Mouse (Mus musculus) MEL (cell line): ENCODE results near the gene Zfand2b. TPM values are rescaled to one million over a fixed set of nuclear protein-coding genes. Genes with fewer than 3 reads are reported as not detected.
A peak's percentile ranks its signal among the peaks of the same experiment; 100 is the strongest.

Source experiments
- DNase-seq: peaks from one replicate; pipeline ENCODE4 v3.0.0; 2011; ENCODE audit warnings: low read depth, low spot score
- H3K27ac ChIP-seq: 2 replicates; pipeline ENCODE4 v1.5.1; 2012; ENCODE audit warnings: low read depth, mild to moderate bottlenecking, control low read depth, low read length, moderate library complexity; ENCODE audit not compliant: control insufficient read depth
- H3K27me3 ChIP-seq, 2 experiments: fragments of 150-350 bp in 1 of 2; sonication (generic) in 1 of 2; 2 replicates each; pipeline ENCODE4 v1.6.1; 2012; ENCODE audit warnings: low read length in 2 of 2, mild to moderate bottlenecking in 2 of 2, improper control_type of control experiment in 1 of 2, moderate library complexity in 1 of 2; ENCODE audit not compliant: insufficient read depth in 2 of 2, control insufficient read depth in 1 of 2
- H3K36me3 ChIP-seq, 2 experiments: 2 replicates each; pipeline ENCODE4 v1.6.1; 2012 to 2014; ENCODE audit warnings: low read length in 2 of 2, improper control_type of control experiment in 1 of 2, inconsistent platforms in 1 of 2, mild to moderate bottlenecking in 1 of 2; ENCODE audit not compliant: insufficient read depth in 2 of 2, control insufficient read depth in 1 of 2
- H3K4me1 ChIP-seq, 2 experiments: fragments of 150-350 bp in 1 of 2; sonication (generic) in 1 of 2; 2 replicates each; pipeline ENCODE4 v1.6.1; 2012; ENCODE audit warnings: low read length in 2 of 2, improper control_type of control experiment in 1 of 2, mild to moderate bottlenecking in 1 of 2; ENCODE audit not compliant: insufficient read depth in 2 of 2, control insufficient read depth in 1 of 2
- H3K4me3 ChIP-seq, 2 experiments: fragments of 150-350 bp in 1 of 2; sonication (generic) in 1 of 2; 2 replicates each; pipeline ENCODE4 v1.5.1; 2012; ENCODE audit warnings: low read depth in 2 of 2, low read length in 2 of 2, mild to moderate bottlenecking in 2 of 2, moderate library complexity in 2 of 2, control low read depth in 1 of 2, improper control_type of control experiment in 1 of 2; ENCODE audit not compliant: control insufficient read depth in 1 of 2, insufficient read depth in 1 of 2
- H3K79me2 ChIP-seq: 2 replicates; pipeline ENCODE4 v1.6.1; 2012; ENCODE audit warnings: mild to moderate bottlenecking, low read length, moderate library complexity; ENCODE audit not compliant: control insufficient read depth, poor library complexity, insufficient read depth
- H3K9ac ChIP-seq: 2 replicates; pipeline ENCODE4 v1.6.1; 2012; ENCODE audit warnings: low read depth, mild to moderate bottlenecking, control low read depth, low read length, moderate library complexity; ENCODE audit not compliant: control insufficient read depth, poor library complexity, severe bottlenecking
- H3K9me3 ChIP-seq: fragments of 150-350 bp; sonication (generic); replicated peaks from 2 replicates; pipeline ENCODE4 v1.6.1; 2012; ENCODE audit warnings: mild to moderate bottlenecking, low read length, improper control_type of control experiment, moderate library complexity; ENCODE audit not compliant: insufficient read depth
- BHLHE40 ChIP-seq: IDR thresholded peaks from 2 replicates; pipeline ENCODE4 v1.6.1; 2012; ENCODE audit warnings: low read depth, mild to moderate bottlenecking, inconsistent platforms, low read length, improper control_type of control experiment, borderline replicate concordance
- CHD1 ChIP-seq: IDR thresholded peaks from 2 replicates; pipeline ENCODE4 v1.6.1; 2012; ENCODE audit warnings: low read depth, mild to moderate bottlenecking, inconsistent platforms, low read length, improper control_type of control experiment
- CHD2 ChIP-seq: IDR thresholded peaks from 2 replicates; pipeline ENCODE4 v1.6.1; 2011; ENCODE audit warnings: low read length, improper control_type of control experiment
- CTCF ChIP-seq, 3 experiments: IDR thresholded peaks in 2 of 3; conservative IDR thresholded peaks in 1 of 3; 2 replicates each; pipeline ENCODE4 v1.5.1; 2011 to 2012; ENCODE audit warnings: low read length in 3 of 3, low read depth in 2 of 3, mild to moderate bottlenecking in 2 of 3, improper control_type of control experiment in 1 of 3, inconsistent platforms in 1 of 3, mixed read lengths in 1 of 3, moderate library complexity in 1 of 3; ENCODE audit not compliant: control insufficient read depth in 1 of 3, insufficient read depth in 1 of 3, poor library complexity in 1 of 3, severe bottlenecking in 1 of 3
- ELF1 ChIP-seq: IDR thresholded peaks from 2 replicates; pipeline ENCODE4 v1.6.1; 2014; ENCODE audit warnings: low read depth, mild to moderate bottlenecking, inconsistent platforms, low read length, improper control_type of control experiment, moderate library complexity
- EP300 ChIP-seq, 2 experiments: IDR thresholded peaks; 2 replicates each; pipeline ENCODE4 v1.6.1; 2011; ENCODE audit warnings: improper control_type of control experiment in 2 of 2, low read length in 2 of 2, low read depth in 1 of 2, mild to moderate bottlenecking in 1 of 2
- ETS1 ChIP-seq: IDR thresholded peaks from 2 replicates; pipeline ENCODE4 v1.6.1; 2012; ENCODE audit warnings: low read depth, mild to moderate bottlenecking, inconsistent platforms, low read length, improper control_type of control experiment, moderate library complexity
- GATA1 ChIP-seq: IDR thresholded peaks from 2 replicates; pipeline ENCODE4 v1.6.1; 2011; ENCODE audit warnings: low read depth, low read length, improper control_type of control experiment
- HCFC1 ChIP-seq: IDR thresholded peaks from 2 replicates; pipeline ENCODE4 v1.6.1; 2012; ENCODE audit warnings: low read depth, mild to moderate bottlenecking, inconsistent platforms, low read length, improper control_type of control experiment, moderate library complexity
- JUND ChIP-seq: IDR thresholded peaks from 2 replicates; pipeline ENCODE4 v1.6.1; 2011; ENCODE audit warnings: low read depth, mild to moderate bottlenecking, improper control_type of control experiment, low read length
- MAFK ChIP-seq: IDR thresholded peaks from 2 replicates; pipeline ENCODE4 v1.6.1; 2011; ENCODE audit warnings: low read depth, mild to moderate bottlenecking, low read length, improper control_type of control experiment, borderline replicate concordance
- MAX ChIP-seq: IDR thresholded peaks from 2 replicates; pipeline ENCODE4 v1.6.1; 2011; ENCODE audit warnings: low read length, improper control_type of control experiment
- MEF2A ChIP-seq: IDR thresholded peaks from 2 replicates; pipeline ENCODE4 v1.6.1; 2014; ENCODE audit warnings: low read depth, mild to moderate bottlenecking, inconsistent platforms, low read length, improper control_type of control experiment; ENCODE audit not compliant: poor library complexity, insufficient replicate concordance, severe bottlenecking; ENCODE audit errors: extremely low read depth
- MXI1 ChIP-seq: IDR thresholded peaks from 2 replicates; pipeline ENCODE4 v1.6.1; 2011; ENCODE audit warnings: mild to moderate bottlenecking, low read depth, low read length, improper control_type of control experiment
- MYC ChIP-seq: IDR thresholded peaks from 2 replicates; pipeline ENCODE4 v1.6.1; 2011; ENCODE audit warnings: low read depth, mild to moderate bottlenecking, low read length, improper control_type of control experiment, moderate library complexity
- NELFE ChIP-seq: IDR thresholded peaks from 2 replicates; pipeline ENCODE4 v1.6.1; 2011; ENCODE audit warnings: low read depth, low read length, improper control_type of control experiment
- NRF1 ChIP-seq: IDR thresholded peaks from 2 replicates; pipeline ENCODE4 v1.6.1; 2014; ENCODE audit warnings: low read depth, mild to moderate bottlenecking, inconsistent platforms, low read length, improper control_type of control experiment, moderate library complexity; ENCODE audit not compliant: poor library complexity, insufficient read depth, severe bottlenecking
- POLR2A ChIP-seq, 2 experiments: IDR thresholded peaks; 2 replicates each; pipeline ENCODE4 v1.6.1; 2011 to 2012; ENCODE audit warnings: low read length in 2 of 2, mild to moderate bottlenecking in 2 of 2, control low read depth in 1 of 2, improper control_type of control experiment in 1 of 2, low read depth in 1 of 2, moderate library complexity in 1 of 2; ENCODE audit not compliant: control insufficient read depth in 1 of 2, insufficient read depth in 1 of 2, poor library complexity in 1 of 2
- POLR2AphosphoS5 ChIP-seq: IDR thresholded peaks from 2 replicates; pipeline ENCODE4 v1.6.1; 2012; ENCODE audit warnings: low read depth, borderline replicate concordance, mild to moderate bottlenecking, inconsistent platforms, low read length, moderate library complexity, mixed read lengths
- RAD21 ChIP-seq: IDR thresholded peaks from 2 replicates; pipeline ENCODE4 v1.6.1; 2011; ENCODE audit warnings: mild to moderate bottlenecking, low read depth, low read length, improper control_type of control experiment
- RCOR1 ChIP-seq: IDR thresholded peaks from 2 replicates; pipeline ENCODE4 v1.6.1; 2012; ENCODE audit warnings: low read depth, mild to moderate bottlenecking, inconsistent platforms, low read length, improper control_type of control experiment
- SIN3A ChIP-seq: IDR thresholded peaks from 2 replicates; pipeline ENCODE4 v1.6.1; 2012; ENCODE audit warnings: low read length, improper control_type of control experiment, inconsistent platforms
- TAL1 ChIP-seq: IDR thresholded peaks from 2 replicates; pipeline ENCODE4 v1.6.1; 2012; ENCODE audit warnings: mild to moderate bottlenecking, inconsistent platforms, low read length, moderate library complexity, mixed read lengths
- TCF12 ChIP-seq: IDR thresholded peaks from 2 replicates; pipeline ENCODE4 v1.6.1; 2014; ENCODE audit warnings: low read depth, mild to moderate bottlenecking, inconsistent platforms, low read length, improper control_type of control experiment, moderate library complexity
- UBTF ChIP-seq: IDR thresholded peaks from 2 replicates; pipeline ENCODE4 v1.6.1; 2012; ENCODE audit warnings: low read depth, mild to moderate bottlenecking, inconsistent platforms, low read length, improper control_type of control experiment, moderate library complexity, borderline replicate concordance; ENCODE audit not compliant: insufficient read depth
- ZC3H11A ChIP-seq: IDR thresholded peaks from 2 replicates; pipeline ENCODE4 v1.6.1; 2012; ENCODE audit warnings: low read depth, mild to moderate bottlenecking, inconsistent platforms, low read length, improper control_type of control experiment
- ZKSCAN1 ChIP-seq: IDR thresholded peaks from 2 replicates; pipeline ENCODE4 v1.6.1; 2012; ENCODE audit warnings: low read depth, mild to moderate bottlenecking, inconsistent platforms, low read length, improper control_type of control experiment, moderate library complexity
- ZMIZ1 ChIP-seq: IDR thresholded peaks from 2 replicates; pipeline ENCODE4 v1.6.1; 2012; ENCODE audit warnings: low read depth, mild to moderate bottlenecking, inconsistent platforms, low read length, improper control_type of control experiment, moderate library complexity
- polyA plus RNA-seq, 2 experiments: library from polyadenylated mRNA; stranded (reverse) in 1 of 2; unstranded in 1 of 2; fragments of >175 nt in 1 of 2; fragments of >200 nt in 1 of 2; gene quantifications; 2 replicates each; pipeline versions ENCODE4 v1.2.1 to v1.2.4; 2012; ENCODE audit warnings: low replicate concordance in 2 of 2, low read depth in 1 of 2; ENCODE audit not compliant: insufficient read length in 2 of 2, insufficient read depth in 1 of 2, missing spikeins in 1 of 2
- total RNA-seq: library from RNA; depleted of rRNA; stranded (reverse); fragments of 300-350 nt; gene quantifications from 2 replicates; pipeline ENCODE4 v1.2.3, GENCODE M21; 2012

The Zfand2b gene
- total and polyA plus RNA-seq, 3 experiments: 15.0 to 18.3 TPM; not detected in 1

- H3K9ac ChIP-seq: peak overlapping the region; percentile 48
- no peaks in the 10 kb centered on the region for H3K27me3 ChIP-seq
- H3K27ac ChIP-seq: peak overlapping the region; percentile 48; the same call in 1 of the 2 replicates
- no peaks in the 10 kb centered on the region for H3K79me2 ChIP-seq
- H3K36me3 ChIP-seq: no peaks in the 10 kb centered on the region
- TF ChIP-seq RCOR1 (no peak), MAFK (no peak), POLR2AphosphoS5 (no peak), NELFE (no peak), JUND (no peak), MXI1 (no peak), ETS1 (no peak), ZKSCAN1 (no peak), HCFC1 (no peak), TCF12 (no peak), BHLHE40 (no peak), EP300 (IDR thresholded peaks at IDR 0.05; ENCODE audit: low read depth in 1 of 2, low read length in 2 of 2) (no peak)
- H3K4me3 ChIP-seq: peak overlapping the region; percentile 53 to 56
- no peaks in the 10 kb centered on the region for H3K9me3 ChIP-seq
- H3K4me1 ChIP-seq: peaks cover 0 to 4% of the 10 kb centered on the region in 2 experiments; a peak in 2 of 4 replicates
- no peak for DNase-seq
Measured at GRCm38 (mm10) chr1:75168093-75168471, 364 bp upstream of the Zfand2b start.

GRCm38 (mm10) chr1:75179334-75180104 is 11.1 kb downstream of the Zfand2b start:
- H3K79me2 ChIP-seq: peaks cover 14% of the 10 kb centered on the region
- DNase-seq: peak; percentile 89
- peak overlapping the region; percentile 77 for H3K9ac ChIP-seq
- H3K9me3 ChIP-seq: no peaks in the 10 kb centered on the region
- H3K36me3 ChIP-seq: peaks cover 2 to 11% of the 10 kb centered on the region in 2 experiments; a peak in 3 of 4 replicates
- H3K27ac ChIP-seq: peak overlapping the region; percentile 78
- H3K4me3 ChIP-seq: peak overlapping the region; percentile 69 to 84
- H3K4me1 ChIP-seq: peaks cover 2 to 10% of the 10 kb centered on the region in 2 experiments; a peak in 3 of 4 replicates
- no peaks in the 10 kb centered on the region for H3K27me3 ChIP-seq
- TF ChIP-seq MXI1 (peak; percentile 93; the same call in 1 of the 2 replicates), ELF1 (no peak), ETS1 (peak; percentile 100), POLR2A (IDR thresholded peaks at IDR 0.05; ENCODE audit: control insufficient read depth in 1 of 2, insufficient read depth in 1 of 2, low read depth in 1 of 2, low read length in 2 of 2, poor library complexity in 1 of 2) (peak in 1 of 2 experiments; percentile 28; a peak in 1 of 4 replicates), ZKSCAN1 (no peak; the same call in 1 of the 2 replicates), NELFE (0 out of 2 replicates have a peak, but pooled peaks have one; percentile 2), CHD2 (no peak), SIN3A (peak; percentile 100), ZC3H11A (no peak), MAX (peak; percentile 64; the same call in 1 of the 2 replicates), UBTF (no peak), GATA1 (peak; percentile 75), MYC (peak; percentile 67; the same call in 1 of the 2 replicates), NRF1 (no peak), TAL1 (peak; percentile 83), POLR2AphosphoS5 (no peak), MEF2A (no peak), RAD21 (no peak), CHD1 (no peak), CTCF (IDR thresholded peaks at IDR 0.05 in 2 of 3, conservative IDR thresholded peaks at IDR 0.05 in 1 of 3; ENCODE audit: control insufficient read depth in 1 of 3, insufficient read depth in 1 of 3, low read depth in 2 of 3, low read length in 3 of 3, poor library complexity in 1 of 3, severe bottlenecking in 1 of 3) (no peak), BHLHE40 (no peak), ZMIZ1 (no peak)
